Mouse (Mus musculus) liver, embryonic 15.5 days (tissue): Measurements from ENCODE around the gene Ube2c. TPM values are rescaled to one million over a fixed set of nuclear protein-coding genes. Genes with fewer than 3 reads are reported as not detected.
A peak's percentile ranks its signal among the peaks of the same experiment; 100 is the strongest.

Experiments used
- ATAC-seq: fragments of 200-750 bp; cut with Nextera tagmentation; 2 replicates; pipeline ENCODE4 v1.8.0; 2017; ENCODE audit warnings: moderate number of reproducible peaks, mild to moderate bottlenecking, moderate library complexity; ENCODE audit not compliant: insufficient read depth
- H3K27ac ChIP-seq: fragments of 300-500 bp; sonication (generic); replicated peaks from 2 replicates; pipeline ENCODE4 v1.5.1; 2015; ENCODE audit warnings: mild to moderate bottlenecking, inconsistent platforms
- H3K27me3 ChIP-seq: fragments of 300-500 bp; sonication (generic); 2 replicates; pipeline ENCODE4 v1.6.1; 2015; ENCODE audit warnings: mild to moderate bottlenecking, inconsistent platforms
- H3K36me3 ChIP-seq: fragments of 300-500 bp; sonication (generic); replicated peaks from 2 replicates; pipeline ENCODE4 v1.6.1; 2015; ENCODE audit warnings: moderate library complexity, mild to moderate bottlenecking, inconsistent platforms
- H3K4me1 ChIP-seq: fragments of 300-500 bp; sonication (generic); replicated peaks from 2 replicates; pipeline ENCODE4 v1.6.1; 2015; ENCODE audit warnings: inconsistent platforms
- H3K4me2 ChIP-seq: fragments of 300-500 bp; sonication (generic); 2 replicates; pipeline ENCODE4 v1.6.1; 2015; ENCODE audit warnings: moderate library complexity, mild to moderate bottlenecking, inconsistent platforms
- H3K4me3 ChIP-seq: fragments of 300-500 bp; sonication (generic); replicated peaks from 2 replicates; pipeline ENCODE4 v1.5.1; 2015; ENCODE audit warnings: mild to moderate bottlenecking, inconsistent platforms
- H3K9ac ChIP-seq: fragments of 300-500 bp; sonication (generic); 2 replicates; pipeline ENCODE4 v1.6.1; 2015; ENCODE audit warnings: moderate library complexity, mild to moderate bottlenecking, inconsistent platforms
- H3K9me3 ChIP-seq: fragments of 300-500 bp; sonication (generic); replicated peaks from 2 replicates; pipeline ENCODE4 v1.6.1; 2016; ENCODE audit warnings: inconsistent platforms
- WGBS: fragments of 180-500 bp; shearing (Covaris S2); methylation state at CpG from one replicate; pipeline ENCODE4 v1.1.7; 2015; ENCODE audit warnings: mixed read lengths; ENCODE audit not compliant: insufficient replicate concordance; 5-methylcytosine and 5-hydroxymethylcytosine counted together
- polyA plus RNA-seq: library from polyadenylated mRNA; unstranded; fragments of >200 nt; fragmentation: Nextera tagmentation; extraction: Ambion mirVana; gene quantifications from 2 replicates; pipeline ENCODE4 v1.2.1, GENCODE M21; 2015

The Ube2c gene
- polyA plus RNA-seq, 1 experiment from 2014 or later: 720 TPM

DNA sequence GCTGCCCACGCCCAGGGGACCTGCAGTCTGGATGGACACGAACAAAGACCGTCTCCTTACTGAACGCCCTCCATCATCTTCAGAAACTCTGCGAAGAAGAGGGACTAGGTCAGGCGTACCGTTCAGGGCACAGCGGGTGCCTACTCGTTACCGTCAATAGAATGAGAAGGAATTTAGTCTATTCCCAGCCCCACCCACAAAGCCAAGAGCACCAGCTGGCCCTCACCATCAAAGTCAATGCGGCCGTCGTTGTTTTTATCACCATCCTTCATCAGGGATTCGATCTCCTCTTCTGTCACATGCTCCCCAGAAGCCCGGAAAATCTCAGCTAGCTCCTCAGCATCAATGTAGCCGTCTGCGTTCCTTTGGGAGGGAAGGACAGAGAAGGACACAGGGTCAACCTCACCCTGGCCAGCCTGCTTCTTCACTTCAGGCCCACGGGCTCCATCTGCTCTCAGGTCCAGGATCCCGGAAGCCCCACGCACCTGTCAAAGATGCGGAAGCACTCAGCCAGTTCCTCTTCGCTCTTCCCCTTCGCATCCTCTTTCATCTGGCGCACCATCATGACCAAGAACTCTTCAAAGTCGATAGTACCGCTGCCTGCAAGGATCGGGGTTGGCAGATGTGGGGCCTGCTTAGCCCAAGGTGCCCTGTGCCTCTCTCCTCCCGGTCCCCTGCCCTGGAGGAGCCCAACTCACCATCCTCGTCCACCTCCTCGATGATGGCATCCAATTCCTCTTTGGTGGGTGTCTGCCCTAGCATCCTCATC lies 7.7 kb downstream of the Ube2c start:
- Histone ChIP-seq H3K9ac (no peak overlapping the region), H3K4me2 (no peak overlapping the region), H3K4me1 (peaks cover 28% of the 10 kb centered on the region), H3K27ac (no peak overlapping the region), H3K36me3 (peaks cover 14% of the 10 kb centered on the region), H3K27me3 (peaks cover 58% of the 10 kb centered on the region), H3K9me3 (no peaks in the 10 kb centered on the region), H3K4me3 (no peak overlapping the region)
- 69% methylated on average over 30 of the region's 30 CpGs for WGBS
- no peak for ATAC-seq

DNA sequence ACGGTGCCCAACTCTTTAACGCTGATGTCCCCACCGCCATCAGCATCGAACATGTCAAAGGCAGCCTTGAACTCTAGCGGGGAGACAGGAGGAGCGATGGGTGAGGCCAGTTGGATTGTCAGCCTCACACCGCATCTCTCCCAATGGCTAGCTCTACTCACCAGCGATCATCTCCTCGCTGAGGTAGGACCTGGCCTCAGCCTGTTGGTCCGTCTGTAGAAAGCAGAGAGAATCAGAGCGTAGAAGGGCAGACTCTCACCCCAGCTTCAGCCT lies 8.3 kb downstream of the Ube2c start:
- Histone ChIP-seq H3K4me3 (no peak overlapping the region), H3K27ac (no peak overlapping the region), H3K9ac (no peak overlapping the region), H3K9me3 (no peaks in the 10 kb centered on the region), H3K27me3 (peaks cover 62% of the 10 kb centered on the region), H3K4me1 (peaks cover 22% of the 10 kb centered on the region), H3K4me2 (no peak overlapping the region), H3K36me3 (peaks cover 9% of the 10 kb centered on the region)
- no peak for ATAC-seq
- WGBS: 82% methylated on average over 11 of the region's 11 CpGs

DNA sequence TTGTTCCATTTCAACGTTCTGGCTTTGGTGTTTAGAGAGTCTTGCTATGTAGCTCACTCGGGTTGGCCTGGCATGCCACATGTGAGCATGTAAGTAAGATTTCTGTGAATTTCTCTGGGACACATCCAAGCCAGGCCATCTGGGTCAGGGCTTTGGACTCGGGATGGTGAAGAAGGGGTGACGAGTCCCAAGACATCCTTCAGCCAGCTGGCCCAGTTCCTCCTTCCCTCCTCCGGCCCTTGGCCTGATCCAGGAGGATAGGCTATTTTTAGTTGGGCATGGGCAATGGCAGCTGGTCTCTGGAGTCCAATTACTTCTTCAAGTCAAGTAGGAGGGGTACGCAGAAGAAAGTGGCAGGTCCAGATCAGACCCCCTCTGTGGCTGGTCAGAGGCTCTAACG lies 9.1 kb downstream of the Ube2c start:
- Histone ChIP-seq H3K9ac (no peak overlapping the region), H3K27ac (no peak overlapping the region), H3K36me3 (0 out of 2 replicates have a peak, but pooled peaks cover under 1% of the 10 kb centered on the region), H3K27me3 (peaks cover 66% of the 10 kb centered on the region), H3K4me1 (peaks cover 14% of the 10 kb centered on the region), H3K9me3 (no peaks in the 10 kb centered on the region), H3K4me3 (no peak overlapping the region), H3K4me2 (no peak overlapping the region)
- ATAC-seq: no peak
- 73% methylated on average over 7 of the region's 7 CpGs for WGBS

DNA sequence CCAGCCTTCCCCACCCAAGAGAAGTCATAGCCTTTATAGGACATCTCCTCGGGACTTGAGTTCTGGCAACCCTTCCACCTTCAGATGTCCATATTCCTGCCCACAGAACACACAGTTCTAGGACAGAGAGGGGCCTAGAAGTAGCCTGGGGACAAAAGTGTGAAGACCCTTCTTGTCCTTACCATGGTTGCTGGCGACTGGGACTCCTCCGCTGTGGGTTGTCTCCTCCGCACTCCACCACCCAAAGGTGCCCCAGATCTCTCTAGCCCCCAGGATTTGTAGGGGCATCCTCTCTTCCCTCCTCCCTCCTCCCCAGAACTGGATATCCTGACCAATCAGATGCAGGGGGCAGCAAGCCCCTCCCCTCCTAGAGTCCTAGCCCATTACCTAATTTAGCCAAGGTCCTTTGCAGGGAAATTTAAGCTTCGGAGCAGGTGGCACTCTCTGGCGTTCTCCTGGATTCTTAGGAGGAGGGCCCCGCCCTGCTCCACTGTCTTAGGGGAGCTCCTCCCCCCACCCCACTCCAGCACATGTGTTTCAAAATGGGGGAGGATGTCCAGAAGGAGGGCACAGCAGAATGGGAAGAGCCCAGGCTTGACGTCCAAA lies 9.9 kb downstream of the Ube2c start, which contains the start of gene Tnnc2:
Gene Tnnc2 (minus strand): TSS at position 487 of the 606 bp plus-strand sequence.
- ATAC-seq: no peak
- Histone ChIP-seq H3K4me3 (no peak within 1 kb of the TSS), H3K4me2 (no peak within 1 kb of the TSS), H3K27me3 (peaks cover 72% of the 10 kb centered on the region), H3K9me3 (no peaks in the 10 kb centered on the region), H3K27ac (no peak within 1 kb of the TSS), H3K9ac (no peak within 1 kb of the TSS), H3K36me3 (no peaks in the 10 kb centered on the region), H3K4me1 (peaks cover 12% of the 10 kb centered on the region)
- 71% methylated on average over 8 of the region's 8 CpGs for WGBS

DNA sequence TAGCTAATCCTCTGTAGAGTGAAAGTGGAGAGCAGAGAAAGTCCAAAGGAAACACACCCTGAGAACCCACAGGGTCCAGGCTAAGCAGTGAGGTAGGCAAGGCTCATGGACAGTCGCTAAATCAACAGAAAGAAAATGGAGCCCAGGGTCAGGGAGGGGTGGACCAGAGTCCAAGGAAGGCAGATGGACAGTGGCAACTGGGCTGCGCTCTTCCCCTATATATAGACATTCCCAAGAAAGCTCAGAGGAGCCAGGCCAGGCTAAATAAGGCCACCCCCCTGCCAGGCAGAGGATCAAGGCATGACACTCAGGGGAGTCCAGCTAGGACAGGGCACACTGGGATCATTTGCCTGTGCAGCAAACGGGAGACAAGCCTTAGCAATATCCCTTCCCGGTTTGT lies 12.2 kb downstream of the Ube2c start:
- WGBS: 61% methylated on average over 4 of the region's 4 CpGs
- H3K4me3 ChIP-seq: no peak overlapping the region

DNA sequence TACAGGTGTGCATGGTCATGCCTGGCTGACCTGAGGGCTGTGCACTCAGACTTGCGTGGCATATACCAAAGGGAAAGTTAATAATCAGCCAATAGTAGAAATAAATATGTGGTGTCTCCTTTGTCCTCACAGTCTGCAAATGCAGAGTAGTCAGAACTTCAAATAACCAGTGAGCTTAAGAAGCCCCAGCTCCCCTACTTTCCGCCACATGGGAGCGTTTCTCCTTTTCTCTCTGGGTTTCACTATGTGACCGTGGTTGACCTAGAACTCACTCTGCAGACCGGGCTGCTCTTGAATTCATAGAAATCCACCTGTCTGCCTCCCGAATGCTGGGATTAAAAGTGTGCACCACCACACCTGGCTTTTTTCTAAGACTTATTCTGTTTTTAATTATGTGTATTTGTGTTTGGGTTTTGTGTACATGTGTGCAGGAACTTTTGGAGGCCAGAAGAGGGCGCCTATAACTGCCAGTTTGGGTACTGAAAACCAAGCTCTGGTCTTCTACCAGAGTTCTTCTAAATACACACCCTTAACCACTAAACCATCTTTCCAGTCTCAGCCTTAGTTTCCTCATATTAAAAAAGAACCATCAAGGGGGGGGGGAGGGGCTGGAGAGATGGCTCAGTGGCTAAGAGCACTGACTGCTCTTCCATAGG lies 14.4 kb downstream of the Ube2c start:
- Histone ChIP-seq H3K9ac (no peak overlapping the region), H3K4me2 (no peak overlapping the region), H3K27me3 (peaks cover 62% of the 10 kb centered on the region), H3K4me1 (peaks cover 48% of the 10 kb centered on the region), H3K27ac (no peak overlapping the region), H3K4me3 (no peak overlapping the region), H3K9me3 (no peaks in the 10 kb centered on the region), H3K36me3 (0 out of 2 replicates have a peak, but pooled peaks cover 8% of the 10 kb centered on the region)
- ATAC-seq: no peak
- WGBS: 70% methylated on average over 7 of the region's 7 CpGs

More for the DNA sequence above, 12.2 kb downstream of the Ube2c start:
- no peak for ATAC-seq
- Histone ChIP-seq H3K9ac (no peak overlapping the region), H3K36me3 (no peaks in the 10 kb centered on the region), H3K4me1 (peaks cover 29% of the 10 kb centered on the region), H3K27me3 (peaks cover 79% of the 10 kb centered on the region), H3K9me3 (no peaks in the 10 kb centered on the region), H3K27ac (no peak overlapping the region), H3K4me2 (no peak overlapping the region)

DNA sequence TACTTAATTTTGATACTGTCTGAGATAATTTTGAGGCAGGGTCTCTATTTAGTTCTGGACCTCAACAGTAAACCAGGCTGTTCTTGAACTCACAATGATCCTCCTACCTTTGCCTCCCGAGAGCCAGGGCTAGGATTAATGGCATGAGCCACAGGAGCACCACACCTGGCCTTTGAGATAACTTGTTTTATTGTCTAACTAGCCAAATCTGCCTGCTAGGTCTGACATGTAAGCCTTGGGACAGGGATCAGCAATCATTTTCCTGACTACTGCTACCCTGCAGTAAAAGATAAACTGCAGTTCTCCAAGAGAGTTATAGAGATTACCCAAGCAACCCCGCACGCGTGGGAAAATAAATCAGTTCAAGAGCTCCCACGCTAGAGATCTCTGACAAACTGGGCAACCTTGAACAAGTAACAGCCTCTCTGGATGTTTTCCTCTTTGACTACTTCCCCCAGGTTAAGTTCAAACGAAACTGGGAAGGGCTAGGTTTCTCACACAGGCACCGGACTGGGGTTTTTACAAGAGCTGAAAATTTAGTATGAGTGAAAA lies 15.2 kb downstream of the Ube2c start:
- H3K9ac ChIP-seq: peak overlapping the region; percentile 74
- H3K4me1 ChIP-seq: peaks cover 49% of the 10 kb centered on the region
- H3K27me3 ChIP-seq: peaks cover 53% of the 10 kb centered on the region
- peaks cover 15% of the 10 kb centered on the region for H3K36me3 ChIP-seq
- ATAC-seq: no peak
- no peaks in the 10 kb centered on the region for H3K9me3 ChIP-seq
- H3K4me2 ChIP-seq: peak overlapping the region; percentile 99
- H3K4me3 ChIP-seq: peak overlapping the region; percentile 68
- WGBS: 5% methylated on average over 7 of the region's 7 CpGs
- peak overlapping the region; percentile 87 for H3K27ac ChIP-seq

DNA sequence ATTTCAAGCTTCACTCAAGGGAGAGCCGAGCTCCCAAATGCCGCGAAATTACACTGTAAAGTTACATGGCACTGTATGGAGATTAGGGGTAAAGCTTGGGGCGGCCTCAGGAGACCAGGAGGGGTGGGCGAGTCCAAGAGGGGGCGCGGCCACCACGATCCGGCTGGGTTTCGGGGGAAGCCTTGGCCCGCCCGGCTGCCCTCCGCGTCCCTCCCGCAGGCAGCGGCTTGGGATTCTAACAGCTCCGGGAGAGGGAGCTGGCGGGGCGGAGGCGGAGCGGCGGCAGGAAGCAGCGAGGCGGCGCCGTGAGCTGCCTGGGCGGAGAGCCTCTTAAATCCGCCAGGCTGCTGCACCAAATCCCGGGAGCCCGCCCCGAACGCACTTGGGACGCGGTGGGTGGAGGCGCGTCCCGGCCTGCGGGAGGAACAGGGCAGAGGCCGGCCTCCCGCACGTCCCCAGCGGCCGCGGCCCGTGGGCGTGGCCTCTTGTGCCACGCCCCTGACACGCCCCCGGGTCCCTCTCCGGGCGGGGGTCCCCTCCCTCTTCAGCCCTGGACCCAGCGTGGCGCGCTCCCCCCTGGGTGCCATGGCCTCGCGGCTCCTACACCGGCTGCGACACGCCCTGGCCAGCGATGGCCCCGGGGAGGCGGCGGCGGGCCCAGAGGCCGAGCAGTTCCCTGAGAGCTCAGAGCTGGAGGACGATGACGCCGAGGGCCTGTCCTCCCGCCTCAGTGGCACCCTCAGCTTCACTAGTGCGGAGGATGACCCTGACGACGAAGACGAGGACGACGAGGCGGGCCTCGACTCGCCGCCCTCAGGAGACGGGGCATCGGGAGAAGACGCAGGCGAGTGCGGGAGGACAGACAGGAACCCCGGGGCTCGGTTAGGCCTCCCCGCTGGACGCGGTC lies 16.0 kb downstream of the Ube2c start, which contains the start of gene Snx21:
Gene Snx21 (plus strand): TSS at position 343 of the 907 bp plus-strand sequence.
- Histone ChIP-seq H3K4me1 (peaks cover 54% of the 10 kb centered on the region), H3K27ac (peak within 1 kb of the TSS; percentile 87)

DNA sequence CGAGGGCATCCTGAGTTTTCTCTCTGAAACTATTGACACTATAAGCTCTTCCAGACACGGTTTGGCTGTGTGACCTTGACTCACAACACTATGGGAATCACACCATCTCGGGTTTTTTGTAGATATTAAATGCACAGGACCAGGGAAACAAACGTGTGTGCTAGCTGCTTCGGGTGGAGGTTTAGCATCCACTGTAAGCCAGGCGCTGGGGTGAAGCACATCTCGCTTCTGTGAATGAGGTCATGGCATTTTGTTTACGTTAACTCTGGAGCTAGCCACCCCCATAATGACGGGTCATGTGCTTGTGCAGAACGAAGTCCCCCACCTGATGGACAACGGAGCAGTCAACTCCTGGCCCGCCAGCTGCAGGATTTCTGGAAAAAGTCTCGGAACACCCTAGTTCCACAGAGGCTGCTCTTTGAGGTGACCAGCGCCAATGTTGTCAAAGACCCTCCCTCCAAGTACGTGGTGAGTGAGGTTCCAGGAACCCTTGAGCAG lies 16.7 kb downstream of the Ube2c start:
- ATAC-seq: no peak
- WGBS: 14% methylated on average over 15 of the region's 15 CpGs
- peaks cover 41% of the 10 kb centered on the region for H3K27me3 ChIP-seq
- H3K36me3 ChIP-seq: peaks cover 21% of the 10 kb centered on the region
- peak overlapping the region; percentile 68 for H3K4me3 ChIP-seq
- peak overlapping the region; percentile 74 for H3K9ac ChIP-seq
- peak overlapping the region; percentile 87 for H3K27ac ChIP-seq
- peak overlapping the region; percentile 99 for H3K4me2 ChIP-seq
- no peaks in the 10 kb centered on the region for H3K9me3 ChIP-seq
- peaks cover 55% of the 10 kb centered on the region for H3K4me1 ChIP-seq

More for the DNA sequence above, 16.0 kb downstream of the Ube2c start, which contains the start of gene Snx21:
- Histone ChIP-seq H3K27me3 (peaks cover 45% of the 10 kb centered on the region), H3K9me3 (no peaks in the 10 kb centered on the region), H3K4me3 (peak within 1 kb of the TSS; percentile 68), H3K9ac (peak within 1 kb of the TSS; percentile 74), H3K36me3 (peaks cover 16% of the 10 kb centered on the region), H3K4me2 (peak within 1 kb of the TSS; percentile 99)
- WGBS: under 1% methylated on average over 89 of the region's 89 CpGs
- ATAC-seq: peak; percentile 88

DNA sequence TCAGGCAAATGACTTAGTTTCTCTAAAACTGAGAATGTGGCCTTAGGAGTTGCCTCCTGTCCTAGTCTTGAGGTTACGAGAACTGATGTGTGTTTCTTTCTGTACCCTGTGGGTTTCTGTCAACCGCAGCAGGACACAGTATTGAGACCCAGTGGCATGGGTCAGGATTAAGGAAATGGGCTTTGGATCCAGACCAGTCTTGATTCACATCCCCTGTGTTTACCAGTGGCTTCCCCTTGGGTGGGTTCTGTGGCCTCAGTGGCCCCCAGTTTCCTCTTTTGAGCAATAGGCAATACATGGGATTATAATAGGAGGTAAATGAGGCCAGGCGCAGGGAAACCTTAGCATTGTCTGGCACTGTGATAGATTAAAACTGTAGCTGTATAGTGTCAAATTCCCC lies 17.3 kb downstream of the Ube2c start:
- Histone ChIP-seq H3K4me3 (peak overlapping the region; percentile 68; the same call in 1 of the 2 replicates), H3K4me1 (peaks cover 55% of the 10 kb centered on the region), H3K9me3 (no peaks in the 10 kb centered on the region), H3K4me2 (peak overlapping the region; percentile 99), H3K27ac (no peak overlapping the region), H3K27me3 (peaks cover 41% of the 10 kb centered on the region), H3K36me3 (peaks cover 27% of the 10 kb centered on the region), H3K9ac (0 out of 2 replicates have a peak overlapping the region, but pooled peaks have one; percentile 74)
- ATAC-seq: no peak
- 63% methylated on average over 3 of the region's 3 CpGs for WGBS
